In the genomic region with DNA sequence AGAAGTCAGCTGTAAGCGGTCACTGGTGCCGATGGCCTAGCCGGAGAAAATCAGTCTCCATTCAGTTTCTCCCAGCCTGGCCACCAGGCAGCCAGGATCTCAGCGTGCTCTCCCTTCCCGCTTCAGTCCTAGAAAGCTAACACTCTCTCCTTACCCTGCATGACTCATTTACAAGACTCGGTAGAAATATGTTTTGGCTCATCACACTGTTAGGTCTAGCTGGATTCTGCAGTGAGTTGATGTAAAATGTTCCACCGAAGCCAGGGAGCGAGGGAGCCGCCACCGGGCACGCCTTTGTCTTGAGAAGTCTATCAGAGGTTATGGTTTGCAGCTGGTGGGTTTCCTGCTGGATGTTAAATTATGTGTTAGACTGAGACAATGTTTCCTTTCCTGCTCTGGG, we compare ENCODE assay signal across 8 mouse cellular contexts.
DNase-seq lines count a peak whose midpoint lies in the region; ATAC-seq and TF ChIP-seq lines count a peak whose summit lies in the region.

No protein-coding gene starts in this region.

- 0 out of 2 replicates have a peak overlapping the region, but pooled peaks have one; percentile 4 for H3K4me2 ChIP-seq in intestine, embryonic 15.5 days (replicated peaks)
- H3K4me2 ChIP-seq in lung, postnatal 0 days (replicated peaks; ENCODE audit: low read depth, low read length), result peak overlapping the region; percentile 11; the same call in 1 of the 2 replicates

- H3K27me3 ChIP-seq in intestine, embryonic 15.5 days (replicated peaks), result no peaks in the 10 kb centered on the region
- H3K27me3 ChIP-seq in lung, postnatal 0 days (replicated peaks; ENCODE audit: insufficient read depth, low read length), result no peaks in the 10 kb centered on the region
- no peaks in the 10 kb centered on the region for H3K27me3 ChIP-seq in midbrain, embryonic 10.5 days (ENCODE audit: low read depth, poor library complexity, severe bottlenecking)

- H3K9ac ChIP-seq in intestine, embryonic 15.5 days, result no peak overlapping the region
- no peak overlapping the region for H3K9ac ChIP-seq in lung, postnatal 0 days (replicated peaks; ENCODE audit: low read depth)

- 34% methylated on average over 11 of the region's 11 CpGs for WGBS in intestine, embryonic 15.5 days
- 23% methylated on average over 11 of the region's 11 CpGs for WGBS in lung, postnatal 0 days
- 80% methylated on average over 11 of the region's 11 CpGs for WGBS in midbrain, embryonic 10.5 days

- DNase-seq in left cerebral cortex, adult 11 months (ENCODE audit: low spot score), result peak; percentile 7
- DNase-seq in left cerebral cortex, postnatal 10 days (ENCODE audit: extremely low spot score in 1 of 2, low spot score in 2 of 2), result no peak
- DNase-seq in gastrocnemius, postnatal 10 days, result peak; percentile 47
- peak; percentile 93 for DNase-seq in lung, postnatal 0 days (ENCODE audit: low spot score)
- DNase-seq in midbrain, embryonic 10.5 days (ENCODE audit: low spot score), result no peak

- H3K4me3 ChIP-seq in intestine, embryonic 15.5 days (replicated peaks), result no peak overlapping the region
- no peak overlapping the region for H3K4me3 ChIP-seq in lung, postnatal 0 days (ENCODE audit: low read depth, low read length)
- no peak overlapping the region for H3K4me3 ChIP-seq in midbrain, embryonic 10.5 days

- TF ChIP-seq CTCF in lung, postnatal 0 days (IDR thresholded peaks at IDR 0.05), result peak; percentile 29; the same call in 1 of the 2 replicates

- H3K9me3 ChIP-seq in intestine, embryonic 15.5 days, result no peaks in the 10 kb centered on the region
- no peaks in the 10 kb centered on the region for H3K9me3 ChIP-seq in lung, postnatal 0 days (ENCODE audit: low read length)
- no peaks in the 10 kb centered on the region for H3K9me3 ChIP-seq in midbrain, embryonic 10.5 days (replicated peaks)

- intact Hi-C loops in left cerebral cortex, postnatal 10 days (cut with DNase I), result no loop called here

- ATAC-seq in intestine, embryonic 15.5 days, result peak; percentile 77
- peak; percentile 88 for ATAC-seq in lung, postnatal 0 days
- ATAC-seq in cerebellum, adult (ENCODE audit: insufficient number of reproducible peaks, low FRiP score, low TSS enrichment), result no peak
- ATAC-seq in inflammation-experienced regulatory T-cells, adult 6 months, result no peak

- peak overlapping the region; percentile 67 for H3K27ac ChIP-seq in intestine, embryonic 15.5 days
- H3K27ac ChIP-seq in lung, postnatal 0 days (ENCODE audit: low read length), result peak overlapping the region; percentile 76
- no peak overlapping the region; the same call in 1 of the 2 replicates for H3K27ac ChIP-seq in midbrain, embryonic 10.5 days (replicated peaks)

- no peaks in the 10 kb centered on the region for H3K36me3 ChIP-seq in intestine, embryonic 15.5 days
- no peaks in the 10 kb centered on the region for H3K36me3 ChIP-seq in lung, postnatal 0 days (ENCODE audit: insufficient read depth, low read length)
- peaks cover 68% of the 10 kb centered on the region for H3K36me3 ChIP-seq in midbrain, embryonic 10.5 days

- peak; percentile 75; the same call in 1 of the 2 replicates for TF ChIP-seq EP300 in lung, postnatal 0 days (IDR thresholded peaks at IDR 0.05)

- H3K4me1 ChIP-seq in intestine, embryonic 15.5 days (replicated peaks), result peaks cover 28% of the 10 kb centered on the region
- peaks cover 15% of the 10 kb centered on the region; the same call in 1 of the 2 replicates for H3K4me1 ChIP-seq in lung, postnatal 0 days (ENCODE audit: insufficient read depth, low read depth, low read length)
- H3K4me1 ChIP-seq in midbrain, embryonic 10.5 days, result peaks cover 35% of the 10 kb centered on the region

Comparison
In these comparisons a context has a peak if more than half of its experiments do, and no peak if none do; other contexts are left out.
1. DNase-seq: peak in left cerebral cortex, adult 11 months (single experiment), gastrocnemius, postnatal 10 days (single experiment) and lung, postnatal 0 days (single experiment); none in left cerebral cortex, postnatal 10 days (0 of 2) and midbrain, embryonic 10.5 days (single experiment).
2. ATAC-seq: peak in intestine, embryonic 15.5 days (single experiment) and lung, postnatal 0 days (single experiment); none in cerebellum, adult (single experiment) and inflammation-experienced regulatory T-cells, adult 6 months (single experiment).